Mouse (Mus musculus): ENCODE measurements at regions not wholly inside any gene's neighbourhood (a gene's known extent, or its start where the extent isn't known, plus 50 kb on each side); places are given as distances from the start of the nearest gene placed in this dataset.

- DNase-seq = peak; percentile 96
Measured at GRCm38 (mm10) chr12:25771856-25772255, 643.2 kb downstream of the Rnf144a start.

DNA sequence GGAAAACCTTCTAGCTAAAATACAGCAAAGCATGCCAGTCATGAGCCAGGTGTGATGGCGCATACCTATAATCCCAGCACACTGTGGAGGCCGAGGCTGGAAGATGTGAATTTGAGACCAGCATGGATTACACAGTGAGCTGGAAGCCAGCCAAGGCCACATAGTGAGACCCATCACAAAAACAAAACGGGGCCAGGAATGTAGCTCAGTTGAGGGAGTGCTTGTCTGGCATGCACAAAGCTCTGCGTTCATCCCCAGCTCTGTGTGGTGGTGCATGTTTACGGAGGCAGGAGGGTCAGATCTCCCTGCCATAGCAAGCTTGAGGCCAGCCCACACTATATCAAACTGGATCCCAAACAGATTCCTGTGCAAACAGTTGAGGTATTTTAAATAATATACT is 646.4 kb downstream of the Rnf144a start:
- DNase-seq = no peak

DNA sequence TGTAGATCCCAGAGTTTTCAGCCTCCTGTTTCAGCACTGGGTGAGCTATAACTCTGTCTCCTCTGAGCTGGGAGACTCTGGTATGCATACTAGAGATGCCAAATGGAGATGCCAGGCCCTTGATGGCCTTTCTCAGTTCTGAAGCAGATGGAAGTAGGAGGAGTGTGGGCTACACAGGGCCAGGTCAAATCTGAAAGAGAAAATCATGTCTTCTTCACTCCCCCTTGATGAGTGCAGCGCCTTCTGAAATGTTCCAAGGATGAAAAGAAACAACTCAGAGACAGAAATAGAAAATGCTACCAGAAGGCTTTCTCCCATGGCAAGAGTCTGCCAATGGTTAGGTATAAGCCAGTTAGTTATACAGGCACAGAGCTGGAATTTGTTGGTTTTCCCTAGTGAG is 652.0 kb downstream of the Rnf144a start:
- no peak for DNase-seq

- no peak for DNase-seq
Measured at GRCm38 (mm10) chr12:25757014-25757413, 658.0 kb downstream of the Rnf144a start.

DNA sequence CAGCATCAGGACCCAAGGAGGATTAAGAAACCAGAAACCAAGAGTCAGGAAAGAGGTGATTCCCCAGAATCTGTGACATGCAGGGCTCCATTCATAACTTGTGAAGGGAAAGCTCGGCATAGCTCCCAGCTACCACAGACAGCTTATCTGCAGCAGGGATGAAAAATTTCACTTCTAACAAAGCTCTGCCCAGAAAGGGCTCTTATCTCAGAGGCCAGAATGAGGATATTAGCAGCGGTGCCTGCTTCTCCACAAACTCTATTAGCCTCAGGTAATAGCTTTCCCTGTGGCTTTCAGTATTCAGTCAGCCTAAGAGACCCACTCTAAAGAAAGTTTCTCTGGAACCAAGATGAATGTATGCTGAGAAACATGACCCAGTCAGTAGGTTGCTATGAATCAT is 636.9 kb upstream of the Id2 start:
- no peak for DNase-seq

DNA sequence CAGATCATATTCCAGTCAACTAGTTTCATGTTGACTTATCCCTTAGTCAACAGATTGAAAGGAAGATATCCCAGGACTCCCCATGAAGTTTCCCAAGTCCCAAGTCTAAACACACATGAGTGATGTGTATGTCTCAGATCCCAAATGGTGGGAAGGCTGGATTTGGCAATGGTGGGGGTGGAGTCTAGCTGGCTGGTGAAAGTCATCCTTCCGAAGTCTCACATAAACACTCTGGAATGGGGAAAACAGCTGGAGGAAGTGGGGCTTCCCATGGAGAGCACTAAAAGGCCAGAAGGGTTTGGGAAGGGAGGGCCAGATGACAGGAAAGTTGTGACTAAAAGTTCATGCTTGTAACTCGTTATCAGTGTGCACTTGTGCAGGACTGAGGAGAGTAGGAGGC is 628.8 kb upstream of the Id2 start:
- peak; percentile 91 for DNase-seq

DNA sequence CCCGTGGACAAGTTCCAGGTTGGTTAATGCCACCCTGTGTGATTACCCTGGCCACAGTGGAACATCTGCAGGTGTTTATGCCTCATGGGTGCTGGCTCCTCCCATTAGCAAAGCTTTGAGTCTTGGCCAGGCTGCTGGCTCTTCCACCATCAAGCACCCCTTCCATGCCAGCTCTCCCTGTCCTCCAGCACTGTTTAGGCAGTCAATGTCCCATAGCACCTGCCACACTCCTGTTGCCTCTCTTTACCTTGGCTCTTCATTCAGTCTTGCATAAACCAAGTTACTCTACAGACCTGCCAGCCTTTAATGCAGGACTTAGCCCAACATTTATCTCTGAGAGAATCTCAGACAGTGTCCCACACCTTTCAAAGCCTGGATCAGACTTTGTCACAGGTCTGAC is 614.2 kb upstream of the Id2 start:
- no peak for DNase-seq

- DNase-seq = no peak
Measured at GRCm38 (mm10) chr12:25703023-25703400, 606.1 kb upstream of the Id2 start.

DNA sequence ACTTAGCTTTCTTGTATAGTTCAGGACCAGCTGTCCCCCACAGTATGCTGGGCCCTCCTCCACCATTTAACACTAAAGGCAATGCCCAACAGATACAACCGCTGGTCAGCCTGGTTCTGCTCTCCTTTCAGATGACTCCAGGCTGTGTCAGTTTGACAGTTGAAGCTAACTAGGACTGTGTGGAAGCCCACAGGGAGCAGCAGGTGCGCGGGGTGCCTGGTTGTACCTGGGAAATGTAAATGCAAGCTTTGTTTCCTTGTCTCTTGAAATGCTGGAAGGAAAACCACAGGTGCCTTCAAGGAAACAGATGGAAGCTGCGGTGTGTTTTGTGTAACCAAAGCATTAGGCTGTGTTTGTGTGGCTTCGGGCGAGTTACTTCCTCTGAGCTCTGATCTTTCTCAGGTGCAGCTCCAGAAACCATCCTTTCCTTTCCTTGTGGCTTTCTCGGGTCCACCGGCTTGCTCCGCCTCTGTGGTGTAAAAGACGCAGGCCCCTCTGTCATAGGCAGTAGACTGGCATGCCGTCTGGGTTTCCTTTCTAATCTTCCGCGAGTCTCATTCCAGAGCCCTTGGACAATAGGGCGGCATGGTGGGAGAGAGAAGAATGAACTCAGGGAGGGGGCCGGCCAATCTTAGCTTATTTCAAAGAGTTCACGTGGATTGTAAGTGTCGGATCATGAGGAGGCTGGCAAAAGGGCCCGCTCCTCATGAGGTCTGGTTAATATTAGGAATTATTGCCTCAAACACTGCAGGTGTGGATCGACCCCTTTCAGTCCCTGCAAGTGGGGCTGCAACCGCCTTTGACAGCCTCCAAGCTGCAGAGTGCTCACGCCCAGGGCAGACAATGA is 605.5 kb upstream of the Id2 start:
- peak; percentile 84 for DNase-seq

DNA sequence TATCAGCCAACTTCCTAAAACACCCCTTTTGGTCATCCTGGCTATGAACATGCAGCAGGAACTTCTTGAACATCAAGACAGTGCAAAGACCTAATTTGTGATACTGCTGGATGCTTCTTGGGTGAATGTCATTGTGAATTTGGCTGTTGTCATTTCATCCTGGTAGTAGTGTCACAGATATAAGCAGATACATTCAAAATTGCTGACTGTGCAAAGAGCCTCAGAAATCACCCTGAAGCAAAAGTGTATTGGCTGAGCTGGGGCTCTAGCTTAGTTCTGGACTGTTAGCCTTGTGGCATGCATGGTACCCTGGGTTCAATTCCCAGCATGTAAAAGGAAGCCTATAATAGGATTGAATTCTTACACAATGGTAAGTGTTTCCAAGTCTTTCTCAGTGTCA is 590.1 kb upstream of the Id2 start:
- DNase-seq = no peak

- peak; percentile 2 for DNase-seq
Measured at GRCm38 (mm10) chr12:25676631-25677030, 579.7 kb upstream of the Id2 start.

GRCm38 (mm10) chr12:25668336-25668735 is 571.4 kb upstream of the Id2 start:
- no peak for DNase-seq

- no peak for DNase-seq
Measured at GRCm38 (mm10) chr12:25654456-25654855, 557.5 kb upstream of the Id2 start.

GRCm38 (mm10) chr12:25650237-25650636 is 553.3 kb upstream of the Id2 start:
- DNase-seq = no peak

DNA sequence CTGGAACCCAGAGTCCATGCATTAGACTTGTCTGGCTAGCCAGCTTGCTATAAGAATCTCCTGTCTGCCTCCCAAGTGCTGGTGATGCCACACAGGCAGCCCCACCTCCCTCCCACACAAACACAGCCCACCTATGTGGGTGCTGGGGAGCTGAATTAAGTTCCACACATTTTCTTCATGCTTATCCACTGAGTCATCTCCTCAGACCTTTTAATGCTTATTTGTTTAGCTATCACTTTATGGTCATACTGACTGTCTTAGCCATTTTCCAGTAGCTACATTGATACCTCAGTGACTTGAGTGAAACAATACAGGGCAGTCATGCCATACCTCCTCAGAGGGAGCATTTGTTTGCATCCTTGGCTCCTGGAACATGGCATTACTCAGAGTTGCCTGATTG is 531.1 kb upstream of the Id2 start:
- DNase-seq = peak; percentile 65

- no peak for DNase-seq
Measured at GRCm38 (mm10) chr12:25625858-25626257, 528.9 kb upstream of the Id2 start.

DNA sequence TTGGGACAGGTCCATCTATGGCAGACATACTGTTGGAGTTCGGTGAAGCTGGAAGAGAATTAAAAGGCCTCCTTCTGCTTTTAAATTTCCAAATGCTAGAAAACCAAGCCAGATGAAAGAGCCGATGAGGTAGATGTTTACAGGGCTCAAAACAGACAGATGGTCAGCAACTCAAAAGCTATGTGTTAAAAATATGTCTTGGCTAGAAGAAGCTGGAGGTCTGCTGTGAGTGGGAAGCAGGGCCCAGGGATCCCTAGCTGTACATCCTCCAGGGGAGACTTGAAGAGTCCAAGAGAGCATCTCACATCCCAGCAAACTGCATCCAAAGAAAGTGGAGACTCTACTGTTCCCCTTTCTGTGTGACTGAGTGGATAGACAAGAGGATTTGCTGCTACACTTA is 526.5 kb upstream of the Id2 start:
- peak; percentile 33 for DNase-seq

DNA sequence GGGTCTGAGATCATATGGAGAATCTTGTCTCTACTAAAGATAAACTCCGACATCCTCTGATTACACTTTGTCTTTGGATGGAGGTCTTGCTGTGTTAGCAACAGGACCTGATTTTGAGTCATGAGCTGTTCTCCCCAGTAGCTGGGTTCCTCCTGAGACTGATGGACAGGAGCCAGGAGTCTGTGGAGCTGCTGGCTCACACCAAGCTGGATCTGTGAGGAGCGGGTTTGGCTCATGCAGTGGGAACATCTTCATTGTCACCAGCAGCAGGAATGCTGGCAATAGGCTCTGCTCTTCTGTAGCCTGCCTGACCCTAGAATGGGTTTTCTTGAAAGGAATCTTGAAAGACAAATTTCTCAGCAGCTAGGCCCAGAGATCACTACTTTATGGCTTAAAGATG is 524.2 kb upstream of the Id2 start:
- DNase-seq = peak; percentile 42

DNA sequence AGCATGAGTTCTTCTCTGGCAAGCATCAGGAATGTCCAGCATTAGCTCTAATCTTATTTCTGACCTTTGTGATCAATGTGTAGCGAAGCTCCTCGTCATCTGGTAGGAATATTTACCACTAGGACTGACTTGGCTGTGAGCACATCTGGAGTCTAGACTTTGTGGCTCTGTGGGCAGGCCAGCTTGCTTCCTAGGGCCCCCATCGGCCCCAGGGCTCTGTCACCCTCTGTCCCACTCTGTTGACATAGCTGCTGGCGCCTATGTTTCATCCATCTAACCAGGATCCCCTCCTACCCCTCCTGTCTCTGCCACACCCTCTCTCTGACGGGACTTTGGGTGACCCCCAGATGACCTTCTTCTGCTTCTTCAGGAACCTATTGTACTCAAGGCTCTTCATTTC is 520.6 kb upstream of the Id2 start:
- peak; percentile 83 for DNase-seq

DNA sequence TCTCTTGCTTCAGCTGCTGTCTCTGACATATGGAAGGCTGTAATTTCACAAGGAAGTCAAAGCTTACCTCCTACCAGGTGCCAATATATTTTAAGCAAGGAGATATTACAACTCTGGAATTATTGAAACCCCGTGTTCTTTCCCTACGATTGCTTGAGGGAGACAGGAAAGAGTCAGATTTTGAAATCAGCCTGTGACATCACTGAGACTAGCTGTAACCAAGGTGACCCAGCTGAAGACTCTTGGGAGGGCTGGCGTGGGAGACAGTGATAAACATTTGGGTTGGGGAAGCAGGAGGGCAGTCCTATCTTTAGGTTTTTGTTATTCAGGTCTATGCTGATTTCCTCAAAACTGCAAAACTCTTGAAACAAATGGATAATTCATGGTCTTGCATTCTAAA is 518.4 kb upstream of the Id2 start:
- DNase-seq = peak; percentile 63

- peak; percentile 19 for DNase-seq
Measured at GRCm38 (mm10) chr12:25613473-25613872, 516.5 kb upstream of the Id2 start.

GRCm38 (mm10) chr12:25609045-25609444 is 512.1 kb upstream of the Id2 start:
- peak; percentile 94 for DNase-seq

DNA sequence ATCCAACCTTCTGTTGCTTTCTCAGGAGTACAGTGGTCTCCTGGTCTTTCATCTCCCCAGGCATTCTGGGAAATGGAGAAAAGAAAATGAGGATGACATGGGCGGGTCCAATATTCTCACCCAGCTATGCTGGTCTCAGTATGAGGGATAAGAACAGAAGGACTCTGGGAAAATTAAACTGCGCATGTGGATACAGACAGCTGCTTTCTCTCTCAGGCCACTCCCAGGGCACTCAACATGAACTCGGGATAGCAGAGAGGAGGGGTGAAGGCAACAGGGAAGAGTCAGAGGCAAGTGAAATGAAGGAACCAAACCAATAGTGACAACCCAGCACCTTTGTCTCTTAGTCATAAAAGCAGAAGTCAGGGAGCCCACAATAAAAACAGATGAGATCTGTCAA is 508.5 kb upstream of the Id2 start:
- peak; percentile 92 for DNase-seq

DNA sequence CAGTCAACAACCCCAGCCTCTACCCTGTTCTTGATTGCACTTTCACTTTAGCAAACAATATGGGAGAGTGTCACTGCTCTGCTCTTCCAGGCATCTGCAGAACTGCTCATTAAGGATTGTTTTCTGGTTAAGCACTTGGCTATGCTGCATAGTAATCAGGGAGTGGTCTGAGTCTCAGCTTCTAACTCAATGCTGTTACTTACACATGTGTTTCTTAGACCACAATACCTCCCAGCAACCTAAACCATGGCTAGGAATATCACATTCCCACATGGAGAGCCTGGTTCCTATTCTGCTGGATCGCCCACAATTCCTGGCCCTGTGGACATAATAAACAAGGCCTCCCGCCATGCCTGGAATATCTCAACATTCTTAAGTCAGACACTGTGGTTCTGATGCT is 493.3 kb upstream of the Id2 start:
- no peak for DNase-seq

GRCm38 (mm10) chr12:25585746-25586145 is 488.8 kb upstream of the Id2 start:
- no peak for DNase-seq

All from heart, adult 11 months (tissue).